ENCODE assay signal across 9 mouse cellular contexts in genomic region chr7:70822310-70822821, GRCm38 (mm10).
A peak's percentile ranks its signal among the peaks of the same experiment; 100 is the strongest.
DNase-seq lines count a peak whose midpoint lies in the region; ATAC-seq and TF ChIP-seq lines count a peak whose summit lies in the region.
"Had no signal": no experiment of that assay in that cellular context is flagged by ENCODE, and none has a peak within 500 bp of the region (broad histone marks: within the 10 kb centered on the region; RNA-seq: fewer than 3 reads in every experiment).

No protein-coding gene starts in this region.

- H3K36me3 ChIP-seq in midbrain, embryonic 16.5 days (ENCODE audit: control insufficient read depth, insufficient read depth, low read length) = no peaks in the 10 kb centered on the region
- H3K36me3 ChIP-seq: midbrain, embryonic 12.5 days had no signal

- DNase-seq in cerebellum, adult 11 months = peak; percentile 10
- DNase-seq in adrenal gland, adult 2 months = peak; percentile 61
- DNase-seq in heart, postnatal 4 days = peak; percentile 62
- peak; percentile 3 to 28 for DNase-seq in layer of hippocampus, adult 2 months (ENCODE audit: low spot score in 2 of 2)
- no peak for DNase-seq in thymus, postnatal 25 days

- WGBS in midbrain, embryonic 16.5 days = 47% methylated on average over 9 of the region's 9 CpGs

- no peak overlapping the region for H3K9ac ChIP-seq in midbrain, embryonic 16.5 days (ENCODE audit: low read depth, low read length)
- H3K9ac ChIP-seq: midbrain, embryonic 12.5 days had no signal

- H3K4me3 ChIP-seq in embryonic fibroblast, embryonic 13.5 days (ENCODE audit: insufficient read depth, low read length) = no peak overlapping the region
- peak overlapping the region; percentile 45 for H3K4me3 ChIP-seq in layer of hippocampus, adult 2 months
- no peak overlapping the region for H3K4me3 ChIP-seq in midbrain, embryonic 16.5 days (ENCODE audit: low read depth, low read length)
- H3K4me3 ChIP-seq: midbrain, embryonic 12.5 days had no signal

- no peak for TF ChIP-seq POLR2A in embryonic fibroblast, embryonic 13.5 days (IDR thresholded peaks at IDR 0.05; ENCODE audit: low read depth, low read length)

- no peak for ATAC-seq in cerebellum, adult (ENCODE audit: insufficient number of reproducible peaks, low FRiP score, low TSS enrichment)
- peak; percentile 76; the same call in 1 of the 2 replicates for ATAC-seq in midbrain, embryonic 16.5 days

- 0 out of 2 replicates have a peak overlapping the region, but pooled peaks have one; percentile 7 for H3K27ac ChIP-seq in embryonic fibroblast, embryonic 13.5 days (ENCODE audit: insufficient read depth, low read length)
- H3K27ac ChIP-seq in layer of hippocampus, adult 2 months = peak overlapping the region; percentile 56; the same call in 1 of the 2 replicates
- peak overlapping the region; percentile 11; the same call in 1 of the 2 replicates for H3K27ac ChIP-seq in midbrain, embryonic 16.5 days (ENCODE audit: low read length)
- H3K27ac ChIP-seq: midbrain, embryonic 12.5 days had no signal

- peaks cover 5% of the 10 kb centered on the region; the same call in 1 of the 2 replicates for H3K4me1 ChIP-seq in embryonic fibroblast, embryonic 13.5 days (ENCODE audit: control insufficient read depth, insufficient read depth, low read length)
- H3K4me1 ChIP-seq in midbrain, embryonic 16.5 days (ENCODE audit: control insufficient read depth, insufficient read depth, low read length) = 0 out of 2 replicates have a peak, but pooled peaks cover 2% of the 10 kb centered on the region

- H3K4me2 ChIP-seq in midbrain, embryonic 16.5 days (ENCODE audit: low read length) = peak overlapping the region; percentile 36
- H3K4me2 ChIP-seq: midbrain, embryonic 12.5 days had no signal

- no peak for TF ChIP-seq CTCF in embryonic fibroblast, embryonic 13.5 days (IDR thresholded peaks at IDR 0.05; ENCODE audit: borderline replicate concordance, insufficient read depth, low read length)
- no peak for TF ChIP-seq CTCF in layer of hippocampus, adult 2 months (conservative IDR thresholded peaks at IDR 0.05)

- no peaks in the 10 kb centered on the region; the same call in 1 of the 2 replicates for H3K27me3 ChIP-seq in midbrain, embryonic 16.5 days (ENCODE audit: control insufficient read depth, insufficient read depth, low read depth, low read length)

- H3K9me3 ChIP-seq in midbrain, embryonic 16.5 days (replicated peaks; ENCODE audit: control insufficient read depth, low read length, poor library complexity, severe bottlenecking) = no peaks in the 10 kb centered on the region
- H3K9me3 ChIP-seq: midbrain, embryonic 12.5 days had no signal
